Mouse (Mus musculus): ENCODE results near the gene Cdc14a.
A peak's percentile ranks its signal among the peaks of the same experiment; 100 is the strongest.
"Not testable (repeated sequence)": the region's sequence is repeated elsewhere in the genome, so short reads cannot be mapped to it uniquely, and the experiment has no call there.

Gene Cdc14a

DNA sequence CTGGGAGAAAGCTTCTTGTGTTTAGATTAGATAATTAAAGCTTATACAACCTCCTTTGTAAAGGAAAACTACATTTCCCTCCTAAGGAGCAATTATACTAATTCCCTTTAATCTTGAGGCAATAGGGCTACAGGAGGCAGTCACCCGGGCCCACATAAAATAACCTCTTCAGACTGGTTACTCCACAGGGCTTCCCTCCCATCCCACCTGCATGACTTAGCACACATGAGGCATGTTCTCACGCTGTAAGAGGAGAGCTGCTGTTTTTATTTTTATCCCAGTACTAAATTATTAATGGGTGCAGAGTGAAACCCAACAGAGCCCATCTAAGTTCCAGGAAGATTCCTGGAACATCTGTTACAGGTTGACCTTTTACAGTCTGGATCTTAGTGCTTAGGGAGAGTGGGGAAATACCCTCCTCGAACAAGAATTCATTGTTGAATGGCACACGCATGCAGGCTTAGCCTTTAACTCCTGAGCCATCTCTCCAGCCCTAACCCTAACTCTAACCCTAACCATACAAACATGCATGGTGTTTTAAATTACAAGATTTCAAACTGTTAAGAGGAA is 54.9 kb downstream of the Cdc14a start:
- no peak for DNase-seq (ENCODE audit: low read depth)

GRCm38 (mm10) chr3:116366125-116366524 is 57.7 kb downstream of the Cdc14a start:
- no peak for DNase-seq (ENCODE audit: low read depth)

DNA sequence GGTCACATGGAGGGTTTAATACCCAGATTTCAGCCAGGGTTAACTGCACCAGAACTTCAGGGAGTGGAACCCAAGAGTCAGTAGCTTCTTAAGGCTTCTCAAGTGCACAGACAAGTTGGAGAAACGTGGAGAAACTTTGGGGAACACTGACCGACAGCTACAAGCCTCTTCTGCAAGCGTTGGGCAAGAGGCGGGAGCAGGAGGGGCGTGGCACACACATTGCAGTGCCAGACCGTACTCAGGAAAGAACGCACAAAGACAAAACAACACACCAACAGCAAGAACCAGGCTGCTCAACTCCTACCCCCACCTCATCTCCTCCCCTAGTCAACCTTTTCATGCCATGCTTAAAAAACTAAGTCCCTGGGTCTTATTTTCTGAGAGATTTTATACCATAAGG is 61.9 kb downstream of the Cdc14a start:
- no peak for DNase-seq (ENCODE audit: low read depth)

- DNase-seq (ENCODE audit: low read depth): no peak
Observed at GRCm38 (mm10) chr3:116361101-116361500, 62.7 kb downstream of the Cdc14a start.

DNA sequence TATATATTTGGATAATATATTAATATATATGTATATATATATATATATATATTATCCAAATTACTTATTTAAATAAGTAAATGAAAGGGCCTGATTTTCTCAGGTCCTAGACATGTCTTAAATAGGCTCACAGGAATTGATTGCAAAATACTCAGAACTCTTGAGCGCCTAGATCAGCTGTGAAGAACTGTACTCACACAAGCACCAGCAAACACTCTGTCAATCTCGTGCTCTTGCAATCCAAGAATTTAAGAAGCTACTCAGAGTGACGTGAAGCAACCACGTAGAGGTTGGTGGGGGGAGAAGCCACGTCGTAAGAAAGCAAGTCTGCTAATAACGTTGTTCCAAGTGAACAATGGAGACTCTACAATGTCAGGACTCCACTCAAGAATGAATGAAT is 66.0 kb downstream of the Cdc14a start:
- DNase-seq (ENCODE audit: low read depth): no peak

GRCm38 (mm10) chr3:116357180-116357579 is 66.7 kb downstream of the Cdc14a start:
- DNase-seq (ENCODE audit: low read depth): no peak

- peak; percentile 23 for DNase-seq (ENCODE audit: low read depth)
Observed at GRCm38 (mm10) chr3:116355026-116355788, 68.6 kb downstream of the Cdc14a start.

DNA sequence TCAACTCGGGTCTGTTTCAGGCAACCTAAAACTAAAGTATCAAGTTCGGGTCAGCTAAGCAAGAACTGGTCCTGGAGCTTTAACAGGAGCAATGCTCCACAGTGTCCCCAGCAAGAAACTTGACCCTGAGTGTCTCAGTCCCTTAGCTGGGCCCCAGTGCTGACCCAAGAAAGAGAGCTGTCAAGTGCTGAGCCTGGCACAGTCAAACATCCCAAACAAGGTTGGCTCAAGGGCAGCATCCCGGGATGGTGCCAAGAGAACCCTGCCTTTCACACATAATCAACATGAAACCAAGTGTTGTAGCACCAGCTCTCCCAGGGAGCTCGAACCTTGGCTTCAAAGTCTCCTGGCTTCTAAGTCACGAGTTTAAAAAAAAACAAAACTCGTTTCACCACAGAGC is 71.3 kb downstream of the Cdc14a start:
- no peak for DNase-seq (ENCODE audit: low read depth)

GRCm38 (mm10) chr3:116350389-116350967 is 73.4 kb downstream of the Cdc14a start:
- DNase-seq (ENCODE audit: low read depth): no peak

GRCm38 (mm10) chr3:116347571-116347970 is 76.3 kb downstream of the Cdc14a start:
- not testable (repeated sequence) for DNase-seq (ENCODE audit: low read depth)

- DNase-seq (ENCODE audit: low read depth): no peak
Observed at GRCm38 (mm10) chr3:116345245-116345644, 78.6 kb downstream of the Cdc14a start.

- DNase-seq (ENCODE audit: low read depth): no peak
Observed at GRCm38 (mm10) chr3:116342251-116342650, 81.6 kb downstream of the Cdc14a start.

DNA sequence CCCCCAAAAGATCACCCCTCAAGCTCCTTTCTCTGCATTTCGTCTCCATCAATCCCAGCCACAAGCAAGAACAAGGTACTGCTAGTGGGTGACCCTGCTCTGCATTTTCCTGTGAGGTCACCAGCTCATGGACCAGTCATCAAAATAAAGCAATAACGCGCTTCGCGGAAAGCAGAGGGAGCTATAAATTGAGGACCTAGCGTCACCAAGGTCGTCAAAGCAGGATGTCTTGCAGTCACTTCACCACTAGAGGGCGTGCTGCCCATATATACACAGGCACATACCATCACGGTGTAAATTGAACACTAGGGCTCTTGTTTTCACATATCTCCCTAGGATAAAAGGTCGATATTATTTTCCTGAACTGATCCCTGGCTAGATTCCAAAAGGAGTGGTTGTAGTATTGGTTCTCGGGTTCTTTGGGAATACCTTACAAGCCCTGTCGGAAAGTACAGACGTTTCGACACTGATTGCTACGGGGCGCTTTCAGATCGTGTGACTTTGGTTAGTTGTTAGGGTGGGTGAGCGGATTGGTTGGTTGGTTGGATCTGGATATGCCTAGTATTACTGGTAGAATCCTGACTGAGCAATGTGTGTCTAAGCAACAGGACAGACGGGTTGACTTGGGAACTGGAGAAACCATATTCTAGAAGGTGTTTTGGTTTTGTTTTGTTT is 82.7 kb downstream of the Cdc14a start:
- peak; percentile 87 for DNase-seq (ENCODE audit: low read depth)

GRCm38 (mm10) chr3:116340281-116340680 is 83.6 kb downstream of the Cdc14a start:
- DNase-seq (ENCODE audit: low read depth): no peak

GRCm38 (mm10) chr3:116338616-116339015 is 85.2 kb downstream of the Cdc14a start:
- DNase-seq (ENCODE audit: low read depth): no peak

GRCm38 (mm10) chr3:116337840-116338239 is 86.0 kb downstream of the Cdc14a start:
- no peak for DNase-seq (ENCODE audit: low read depth)

DNA sequence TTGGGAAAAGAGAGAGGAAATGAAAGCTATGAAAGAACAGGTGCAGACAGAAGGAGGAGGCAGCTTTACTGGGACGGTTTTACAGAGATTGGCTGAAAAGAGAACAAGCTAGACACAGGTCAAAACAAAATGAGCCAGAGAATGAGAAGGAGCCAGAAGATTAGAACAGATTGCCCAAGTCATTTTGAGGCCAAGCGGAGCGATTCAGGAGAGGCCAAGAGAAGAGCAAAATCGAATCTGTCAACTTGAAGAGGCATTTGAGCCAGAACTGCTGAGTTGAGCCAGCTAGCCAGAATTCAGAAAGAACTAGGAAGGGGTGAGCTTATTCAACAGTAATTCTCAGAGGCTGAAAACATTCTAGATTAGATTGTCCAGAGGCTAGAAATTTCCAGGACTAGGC is 88.8 kb downstream of the Cdc14a start:
- no peak for DNase-seq (ENCODE audit: low read depth)

DNA sequence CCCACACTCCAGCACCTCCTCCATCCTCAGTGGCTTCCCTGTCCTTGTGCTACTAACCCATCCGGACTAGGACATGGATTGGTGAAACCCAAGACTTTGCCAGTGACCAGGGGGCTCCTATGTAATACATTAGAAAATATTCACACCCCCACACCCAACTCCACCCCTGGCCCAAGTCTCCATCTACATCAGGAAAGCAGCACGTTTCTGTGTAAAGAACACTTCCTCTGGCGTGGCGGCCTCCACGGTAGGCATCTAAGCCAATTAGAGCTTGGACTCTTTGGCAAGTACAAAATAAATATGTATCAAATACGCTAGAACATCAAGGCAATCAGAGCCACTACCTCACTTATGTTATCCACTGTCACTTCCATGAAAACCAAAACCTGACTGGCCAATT is 90.1 kb downstream of the Cdc14a start:
- no peak for DNase-seq (ENCODE audit: low read depth)

DNA sequence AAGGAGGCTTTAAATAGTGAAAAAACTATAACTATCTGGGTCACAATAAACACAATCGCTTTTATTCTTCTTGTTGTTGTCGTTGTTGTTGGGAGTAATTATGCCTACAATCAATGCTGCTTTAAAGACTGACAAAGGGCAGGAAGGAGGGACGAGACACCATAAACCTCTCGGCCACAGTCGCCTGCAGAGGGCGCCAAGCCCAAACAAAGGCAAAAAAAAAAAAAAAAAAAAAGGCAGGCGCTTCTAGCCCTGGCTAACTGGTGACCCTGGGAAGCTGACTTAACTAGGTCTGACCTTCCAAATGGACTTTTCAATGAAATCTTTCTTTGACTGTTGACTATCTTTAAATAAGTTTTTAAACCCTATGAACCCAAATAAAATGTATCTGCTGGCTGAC is 90.6 kb downstream of the Cdc14a start:
- peak; percentile 69 for DNase-seq (ENCODE audit: low read depth)

DNA sequence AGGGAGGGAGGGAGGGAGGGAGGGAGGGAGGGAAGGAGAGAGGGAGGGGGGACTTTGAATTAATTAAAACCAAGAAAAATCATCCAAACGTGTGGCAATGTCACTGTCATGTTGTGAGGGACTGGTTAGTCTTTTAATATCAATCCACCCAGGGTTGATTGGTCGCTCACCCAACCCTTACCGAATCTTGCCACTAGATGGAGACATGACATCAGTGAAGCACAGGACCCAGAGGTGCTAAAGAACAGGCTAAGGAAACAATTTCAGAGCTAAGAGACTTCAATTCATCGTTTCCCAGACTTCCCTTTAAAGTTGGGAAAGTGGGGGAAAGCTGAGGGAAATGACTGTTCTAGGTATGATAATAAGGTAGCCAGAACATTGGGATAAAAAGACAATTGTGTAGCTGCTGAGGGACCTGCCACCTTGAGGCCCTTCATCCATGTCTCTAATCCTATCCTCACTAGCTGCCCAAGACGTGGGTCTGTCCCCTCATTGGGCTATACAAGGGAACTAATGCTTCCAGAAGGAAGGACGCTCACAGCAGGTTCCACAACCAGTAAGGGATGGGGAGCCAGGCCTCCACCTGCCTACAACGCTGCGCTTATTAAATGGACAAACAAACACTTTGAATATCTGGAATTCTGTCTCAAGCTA is 91.9 kb downstream of the Cdc14a start:
- DNase-seq (ENCODE audit: low read depth): peak; percentile 80

GRCm38 (mm10) chr3:116329976-116330375 is 93.9 kb downstream of the Cdc14a start:
- no peak for DNase-seq (ENCODE audit: low read depth)

- DNase-seq (ENCODE audit: low read depth): no peak
Observed at GRCm38 (mm10) chr3:116329023-116329762, 94.6 kb downstream of the Cdc14a start.
